Mouse (Mus musculus): Measurements from ENCODE around the gene Rtl4.

DNA sequence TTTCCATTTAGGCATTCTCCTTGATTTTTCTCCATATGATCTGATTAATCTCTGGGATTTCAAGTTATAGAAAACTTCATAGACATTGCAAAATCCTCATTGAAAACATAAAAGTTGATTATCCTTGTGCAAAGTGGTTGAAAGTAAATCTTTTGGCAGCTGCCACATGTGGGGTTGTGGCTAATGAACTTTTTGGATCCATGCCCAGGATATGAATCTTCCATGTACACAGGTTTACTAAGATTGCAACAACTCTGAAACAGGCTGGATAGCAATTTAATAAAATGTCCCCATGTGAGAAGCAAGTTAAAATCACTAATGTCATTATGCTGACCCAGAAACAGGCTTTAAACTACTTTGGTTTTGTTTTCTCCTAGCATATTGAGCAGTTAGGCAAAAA, 401.1 kb downstream of the Rtl4 start:
- TF ChIP-seq CTCF (IDR thresholded peaks at IDR 0.05; ENCODE audit: borderline replicate concordance, extremely low read depth, insufficient read depth, insufficient read length) (no peak), POLR2A (IDR thresholded peaks at IDR 0.05; ENCODE audit: borderline replicate concordance, extremely low read depth, insufficient read depth, insufficient read length, poor library complexity, severe bottlenecking) (no peak)

All from brain, embryonic 14.5 days (tissue).